Mouse (Mus musculus) midbrain, embryonic 14.5 days (tissue): ENCODE measurements around the gene Gm11237. TPM values are rescaled to one million over a fixed set of nuclear protein-coding genes. Genes with fewer than 3 reads are reported as not detected.
"Not testable (repeated sequence)": the region's sequence is repeated elsewhere in the genome, so short reads cannot be mapped to it uniquely, and the experiment has no call there.

Experiments
- ATAC-seq: fragments of 200-750 bp; cut with Nextera tagmentation; 2 replicates; pipeline ENCODE4 v1.8.0; 2017; ENCODE audit warnings: moderate number of reproducible peaks, moderate library complexity; ENCODE audit not compliant: low FRiP score, low TSS enrichment
- DNase-seq: peaks from one replicate; pipeline ENCODE4 v3.0.0-alpha.2; 2015
- H3K27ac ChIP-seq: fragments of 300-500 bp; sonication (generic); replicated peaks from 2 replicates; pipeline ENCODE4 v1.5.1; 2014; ENCODE audit warnings: mild to moderate bottlenecking, low read depth, low read length, moderate library complexity
- H3K27me3 ChIP-seq: fragments of 300-500 bp; sonication (generic); 2 replicates; pipeline ENCODE4 v1.6.1; 2014; ENCODE audit warnings: low read length, control low read depth, mixed read lengths; ENCODE audit not compliant: control insufficient read depth, insufficient read depth
- H3K36me3 ChIP-seq: fragments of 300-500 bp; sonication (generic); 2 replicates; pipeline ENCODE4 v1.6.1; 2014; ENCODE audit warnings: low read length, control low read depth; ENCODE audit not compliant: control insufficient read depth, insufficient read depth
- H3K4me1 ChIP-seq: fragments of 300-500 bp; sonication (generic); 2 replicates; pipeline ENCODE4 v1.6.1; 2014; ENCODE audit warnings: mild to moderate bottlenecking, antibody characterized with exemption, low read length, control low read depth; ENCODE audit not compliant: control insufficient read depth, insufficient read depth
- H3K4me2 ChIP-seq: fragments of 300-500 bp; sonication (generic); 2 replicates; pipeline ENCODE4 v1.6.1; 2014; ENCODE audit warnings: mild to moderate bottlenecking, low read length, moderate library complexity
- H3K4me3 ChIP-seq: fragments of 300-500 bp; sonication (generic); replicated peaks from 2 replicates; pipeline ENCODE4 v1.5.1; 2014; ENCODE audit warnings: low read depth, low read length
- H3K9ac ChIP-seq: fragments of 300-500 bp; sonication (generic); replicated peaks from 2 replicates; pipeline ENCODE4 v1.6.1; 2014; ENCODE audit warnings: mild to moderate bottlenecking, low read length, moderate library complexity
- H3K9me3 ChIP-seq: fragments of 300-500 bp; sonication (generic); 2 replicates; pipeline ENCODE4 v1.6.1; 2016; ENCODE audit warnings: low read length, control low read depth, mixed read lengths; ENCODE audit not compliant: control insufficient read depth
- WGBS: fragments of 180-500 bp; shearing (Covaris S2); extraction: QIAGEN DNeasy Blood & Tissue Kit; methylation state at CpG from one replicate; pipeline ENCODE4 v1.1.7; 2014; 5-methylcytosine and 5-hydroxymethylcytosine counted together
- polyA plus RNA-seq: library from polyadenylated mRNA; unstranded; fragments of >200 nt; fragmentation: Nextera tagmentation; extraction: Ambion mirVana; gene quantifications from 2 replicates; pipeline ENCODE4 v1.2.1, GENCODE M21; 2014

Gm11237 gene
- not detected in 2 replicates for polyA plus RNA-seq

- H3K4me1 ChIP-seq, H3K36me3 ChIP-seq, H3K9me3 ChIP-seq, H3K27ac ChIP-seq, H3K4me2 ChIP-seq, H3K27me3 ChIP-seq, ATAC-seq, H3K4me3 ChIP-seq, DNase-seq, H3K9ac ChIP-seq: not testable (repeated sequence)
- WGBS: no CpG with 5 or more reads among the region's 3 CpGs
Measured at GRCm38 (mm10) chr4:73622684-73623083, at the start of gene Gm11237. TSS of gene Gm11237 (plus strand) at chr4:73622984.

- Histone ChIP-seq H3K9me3 (no peaks in the 10 kb centered on the region), H3K27ac (no peak overlapping the region), H3K36me3 (no peaks in the 10 kb centered on the region), H3K9ac (no peak overlapping the region), H3K27me3 (no peaks in the 10 kb centered on the region), H3K4me3 (no peak overlapping the region), H3K4me2 (no peak overlapping the region), H3K4me1 (no peaks in the 10 kb centered on the region)
- ATAC-seq (peak; percentile 60; the same call in 1 of the 2 replicates), DNase-seq (peak; percentile 92)
- WGBS: 10% methylated on average over 3 of the region's 3 CpGs
Measured at GRCm38 (mm10) chr4:73599248-73599647, 23.5 kb upstream of the Gm11237 start.

DNA sequence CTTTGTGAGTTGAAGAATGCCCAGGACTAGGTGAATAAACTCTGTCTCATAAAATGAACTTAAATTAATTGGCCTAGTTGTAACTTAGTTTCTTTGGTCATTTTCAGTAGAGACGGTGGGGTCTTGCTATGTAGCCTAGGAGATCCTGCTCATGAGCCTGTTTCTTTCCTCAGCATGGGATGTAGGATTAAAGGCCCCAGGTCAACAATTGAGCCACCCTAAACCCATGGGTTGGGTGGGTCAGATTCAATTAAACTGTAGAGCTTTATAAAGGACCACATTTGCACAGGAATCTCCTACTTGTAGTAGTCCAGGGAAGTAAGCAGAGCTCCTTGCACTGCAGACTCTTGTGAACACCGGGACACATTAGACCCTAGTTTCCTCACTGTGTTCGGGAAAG is 15.2 kb upstream of the Gm11237 start, which contains the start of gene Gm11238:
Gene Gm11238, plus strand, starts transcription at position 301 of the 400 bp plus-strand sequence.
- not testable (repeated sequence) for ATAC-seq, H3K27ac ChIP-seq, H3K4me1 ChIP-seq, H3K4me3 ChIP-seq, H3K4me2 ChIP-seq, H3K36me3 ChIP-seq, H3K27me3 ChIP-seq, H3K9me3 ChIP-seq, DNase-seq, H3K9ac ChIP-seq
- no CpG with 5 or more reads among the region's 3 CpGs for WGBS

DNA sequence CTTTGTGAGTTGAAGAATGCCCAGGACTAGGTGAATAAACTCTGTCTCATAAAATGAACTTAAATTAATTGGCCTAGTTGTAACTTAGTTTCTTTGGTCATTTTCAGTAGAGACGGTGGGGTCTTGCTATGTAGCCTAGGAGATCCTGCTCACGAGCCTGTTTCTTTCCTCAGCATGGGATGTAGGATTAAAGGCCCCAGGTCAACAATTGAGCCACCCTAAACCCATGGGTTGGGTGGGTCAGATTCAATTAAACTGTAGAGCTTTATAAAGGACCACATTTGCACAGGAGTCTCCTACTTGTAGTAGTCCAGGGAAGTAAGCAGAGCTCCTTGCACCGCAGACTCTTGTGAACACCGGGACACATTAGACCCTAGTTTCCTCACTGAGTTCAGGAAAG is 15.0 kb downstream of the Gm11237 start, which contains the start of gene Gm11236:
Gene Gm11236, plus strand, starts transcription at position 301 of the 400 bp plus-strand sequence.
- H3K9me3 ChIP-seq, ATAC-seq, H3K9ac ChIP-seq, H3K27ac ChIP-seq, DNase-seq, H3K4me1 ChIP-seq, H3K36me3 ChIP-seq, H3K4me3 ChIP-seq, H3K27me3 ChIP-seq, H3K4me2 ChIP-seq: not testable (repeated sequence)
- WGBS: no CpG with 5 or more reads among the region's 4 CpGs

DNA sequence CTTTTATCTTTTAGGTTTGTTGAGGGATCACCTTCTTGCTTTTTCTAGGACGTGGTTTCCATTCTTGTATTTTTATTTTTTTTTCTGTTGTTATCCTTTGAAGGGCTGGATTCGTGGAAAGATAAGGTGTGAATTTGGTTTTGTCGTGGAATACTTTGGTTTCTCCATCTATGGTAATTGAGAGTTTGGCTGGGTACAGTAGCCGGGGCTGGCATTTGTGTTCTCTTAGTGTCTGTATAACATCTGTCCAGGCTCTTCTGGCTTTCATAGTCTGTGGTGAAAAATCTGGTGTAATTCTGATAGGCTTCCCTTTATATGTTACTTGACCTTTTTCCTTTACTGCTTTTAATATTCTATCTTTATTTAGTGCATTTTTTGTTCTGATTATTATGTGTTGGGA is 39.1 kb downstream of the Gm11237 start:
- DNase-seq, H3K27ac ChIP-seq, H3K9me3 ChIP-seq, H3K4me2 ChIP-seq, H3K27me3 ChIP-seq, H3K36me3 ChIP-seq, H3K4me3 ChIP-seq, H3K4me1 ChIP-seq, H3K9ac ChIP-seq, ATAC-seq: not testable (repeated sequence)
- WGBS: 95% methylated on average over 4 of the region's 4 CpGs

- H3K27ac ChIP-seq, H3K4me2 ChIP-seq, DNase-seq, H3K4me1 ChIP-seq, H3K36me3 ChIP-seq, ATAC-seq, H3K9ac ChIP-seq, H3K27me3 ChIP-seq, H3K9me3 ChIP-seq, H3K4me3 ChIP-seq: not testable (repeated sequence)
- WGBS: no CpG with 5 or more reads among the region's 4 CpGs
Measured at GRCm38 (mm10) chr4:73668054-73668453, 45.3 kb downstream of the Gm11237 start, which contains the start of gene Gm11239. TSS of gene Gm11239 (plus strand) at chr4:73668354.

Other genes with a start within 250 kb of the Gm11237 start
- gene Gm11487, start 217.9 kb upstream of the Gm11237 start, polyA plus RNA-seq: not detected in 2 replicates
- not detected in 2 replicates for gene Gm11238, start 15.1 kb upstream of the Gm11237 start, polyA plus RNA-seq
- gene Gm11236, start 15.1 kb downstream of the Gm11237 start, polyA plus RNA-seq: not detected in 2 replicates
- not detected in 2 replicates for gene Gm11239, start 45.4 kb downstream of the Gm11237 start, polyA plus RNA-seq
- not detected in 2 replicates for gene Gm428, start 60.5 kb downstream of the Gm11237 start, polyA plus RNA-seq
- gene Rasef, start 168.0 kb downstream of the Gm11237 start, polyA plus RNA-seq: 0.39 and 0.50 TPM in 2 replicates